Mouse (Mus musculus) small intestine, adult 2 months (tissue): ENCODE data around the gene Olfr487. TPM values are rescaled to one million over a fixed set of nuclear protein-coding genes. Genes with fewer than 3 reads are reported as not detected.

Experiments used
- H3K27ac ChIP-seq: fragments of 200-500 bp; 2 replicates; pipeline ENCODE4 v1.5.1; 2012; ENCODE audit warnings: low read depth, low read length, control low read depth, inconsistent platforms; ENCODE audit not compliant: insufficient read depth
- H3K27me3 ChIP-seq: fragments of 200-500 bp; 2 replicates; pipeline ENCODE4 v1.6.1; 2012; ENCODE audit warnings: mild to moderate bottlenecking, moderate library complexity, low read length, inconsistent platforms; ENCODE audit not compliant: control insufficient read depth, insufficient read depth
- H3K36me3 ChIP-seq: fragments of 200-500 bp; 2 replicates; pipeline ENCODE4 v1.6.1; 2012; ENCODE audit warnings: mild to moderate bottlenecking, low read length, control low read depth, inconsistent platforms; ENCODE audit not compliant: control insufficient read depth, insufficient read depth
- H3K4me1 ChIP-seq: fragments of 200-500 bp; 2 replicates; pipeline ENCODE4 v1.6.1; 2012; ENCODE audit warnings: low read length, inconsistent platforms, mixed read lengths; ENCODE audit not compliant: control insufficient read depth, insufficient read depth, insufficient read length
- H3K4me3 ChIP-seq: fragments of 200-500 bp; 2 replicates; pipeline ENCODE4 v1.5.1; 2012; ENCODE audit warnings: low read depth, mild to moderate bottlenecking, control low read depth, inconsistent platforms, low read length, moderate library complexity
- CTCF ChIP-seq: fragments of 200-500 bp; IDR thresholded peaks from 2 replicates; pipeline ENCODE4 v1.5.1; 2012; ENCODE audit warnings: low read depth, mild to moderate bottlenecking, control low read depth, inconsistent platforms, low read length, moderate library complexity, mixed read lengths; ENCODE audit not compliant: insufficient replicate concordance, insufficient read length; ENCODE audit errors: extremely low read depth
- POLR2A ChIP-seq: fragments of 200-500 bp; IDR thresholded peaks from 2 replicates; pipeline ENCODE4 v1.6.1; 2012; ENCODE audit warnings: low read depth, mild to moderate bottlenecking, control low read depth, inconsistent platforms, low read length, moderate library complexity
- polyA plus RNA-seq: library from polyadenylated mRNA; depleted of rRNA; stranded (reverse); fragments of >200 nt; gene quantifications from 2 replicates; pipeline ENCODE4 v1.2.3, GENCODE M21; 2012; rRNA removed

The Olfr487 gene
- polyA plus RNA-seq, 1 experiment = not detected

DNA sequence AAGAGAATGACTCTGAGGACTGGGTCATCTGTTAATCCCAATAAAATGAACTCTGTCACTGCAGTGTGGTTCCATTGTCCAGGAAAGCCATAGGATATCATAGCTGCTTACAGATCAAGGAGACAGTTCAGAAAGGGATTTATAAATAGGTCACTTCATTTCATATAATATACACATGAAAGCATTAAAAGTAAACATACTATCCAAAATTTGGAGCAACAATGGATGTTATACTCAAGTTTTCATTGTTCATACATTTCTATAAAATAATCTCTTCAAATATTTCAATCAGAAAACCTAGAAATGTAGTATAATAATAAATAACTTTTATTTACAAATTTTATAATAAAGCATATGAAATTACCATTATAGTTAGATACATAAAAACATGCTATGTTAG is 54.7 kb downstream of the Olfr487 start, which contains the start of gene Olfr485:
Gene Olfr485 (minus strand): TSS at position 101 of the 400 bp plus-strand sequence.
- no peaks in the 10 kb centered on the region for H3K4me1 ChIP-seq
- H3K27ac ChIP-seq = no peak within 1 kb of the TSS
- no peak within 1 kb of the TSS for H3K4me3 ChIP-seq
- TF ChIP-seq POLR2A (no peak), CTCF (no peak)
- no peaks in the 10 kb centered on the region for H3K36me3 ChIP-seq
- H3K27me3 ChIP-seq = no peaks in the 10 kb centered on the region

Other genes with a start within 250 kb of the Olfr487 start
- not detected in 2 replicates for gene Olfr476, start 249.8 kb downstream of the Olfr487 start, polyA plus RNA-seq
- gene Olfr477, start 227.9 kb downstream of the Olfr487 start, polyA plus RNA-seq = not detected in 2 replicates
- gene Olfr478, start 180.6 kb downstream of the Olfr487 start, polyA plus RNA-seq = not detected in 2 replicates
- gene Olfr479, start 163.9 kb downstream of the Olfr487 start, polyA plus RNA-seq = not detected in 2 replicates
- gene Olfr480, start 147.3 kb downstream of the Olfr487 start, polyA plus RNA-seq = not detected in 2 replicates
- gene Olfr481, start 134.8 kb downstream of the Olfr487 start, polyA plus RNA-seq = not detected in 2 replicates
- gene Olfr482, start 117.0 kb downstream of the Olfr487 start, polyA plus RNA-seq = not detected in 2 replicates
- gene Olfr483, start 113.8 kb downstream of the Olfr487 start, polyA plus RNA-seq = not detected in 2 replicates
- not detected in 2 replicates for gene Olfr484, start 87.2 kb downstream of the Olfr487 start, polyA plus RNA-seq
- gene Olfr485, start 54.8 kb downstream of the Olfr487 start, polyA plus RNA-seq = not detected in 2 replicates
- gene Olfr486, start 41.9 kb downstream of the Olfr487 start, polyA plus RNA-seq = not detected in 2 replicates
- not detected in 2 replicates for gene Olfr488, start 43.7 kb upstream of the Olfr487 start, polyA plus RNA-seq
- gene Olfr490, start 74.3 kb upstream of the Olfr487 start, polyA plus RNA-seq = not detected in 2 replicates
- not detected in 2 replicates for gene Olfr491, start 98.8 kb upstream of the Olfr487 start, polyA plus RNA-seq
- gene Olfr492, start 109.0 kb upstream of the Olfr487 start, polyA plus RNA-seq = not detected in 2 replicates
- not detected in 2 replicates for gene Olfr493, start 132.3 kb upstream of the Olfr487 start, polyA plus RNA-seq
- not detected in 2 replicates for gene Olfr494, start 150.7 kb upstream of the Olfr487 start, polyA plus RNA-seq
- not detected in 2 replicates for gene Olfr495, start 178.5 kb upstream of the Olfr487 start, polyA plus RNA-seq
- gene Olfr497, start 205.8 kb upstream of the Olfr487 start, polyA plus RNA-seq = not detected in 2 replicates